Mouse (Mus musculus): ENCODE results near the gene Il1f5.

Gene Il1f5

GRCm38 (mm10) chr2:24276654-24277053 is at the start of gene Il1f5:
TSS of gene Il1f5 (plus strand) at chr2:24276954.
- DNase-seq: no peak

DNA sequence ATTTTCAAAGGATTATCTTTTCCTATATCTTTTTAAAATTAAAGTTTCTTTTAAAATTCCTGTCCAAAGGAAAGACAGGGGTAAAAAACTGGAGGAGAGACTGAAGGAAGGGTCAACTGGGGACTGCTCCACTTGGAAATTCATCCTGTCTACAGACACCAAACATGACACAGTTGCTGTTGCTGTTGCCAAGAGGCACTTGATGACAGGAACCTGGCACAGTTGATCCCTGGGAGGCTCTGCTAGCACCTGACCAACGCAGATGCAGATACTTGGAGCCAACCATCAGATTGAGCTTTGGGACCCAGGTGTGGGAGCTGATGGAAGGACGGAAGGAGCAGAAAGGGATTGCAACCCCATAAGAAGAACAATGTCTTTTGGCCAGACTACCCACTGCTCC is 49.6 kb upstream of the Il1f5 start:
- no peak for DNase-seq

DNA sequence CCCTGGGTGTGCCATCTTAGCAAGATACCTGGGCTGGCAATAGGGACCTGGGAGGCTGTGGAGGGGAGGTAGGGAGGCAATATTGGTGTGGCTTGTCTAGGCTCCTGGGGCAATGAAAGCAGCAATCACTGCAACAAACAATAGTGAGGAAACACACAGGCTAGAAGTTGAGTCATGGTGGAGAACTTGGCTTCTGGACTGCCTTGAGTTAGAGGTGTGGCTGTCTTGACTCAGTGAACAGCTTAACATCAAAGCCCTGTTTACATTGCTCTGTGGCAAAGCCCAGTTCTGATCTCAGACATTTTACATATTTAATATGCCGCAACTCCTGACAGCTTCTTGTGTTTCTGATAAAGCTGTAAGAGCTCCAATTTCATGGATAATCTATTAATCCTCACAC is 9.3 kb upstream of the Il1f5 start:
- DNase-seq: no peak

DNA sequence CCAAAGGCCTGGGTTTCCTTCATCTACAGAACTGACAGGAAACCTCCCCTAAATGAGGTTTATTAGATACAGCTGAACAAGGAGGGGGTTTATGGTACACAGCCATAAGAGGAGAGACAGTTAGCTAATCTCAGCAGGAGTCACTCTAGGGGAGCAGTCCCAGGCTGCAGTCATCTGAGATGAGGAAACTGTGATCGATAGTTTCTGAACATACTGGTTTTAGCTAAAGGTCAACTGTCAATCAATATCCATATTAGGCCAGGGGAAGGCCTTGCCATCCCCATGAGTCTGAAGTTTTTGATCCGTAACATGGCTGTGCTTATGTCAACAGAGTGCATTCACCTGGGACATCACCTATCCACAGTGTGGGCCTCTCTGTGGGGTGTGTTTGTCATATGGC is 3.1 kb upstream of the Il1f5 start:
- DNase-seq: no peak

- DNase-seq: no peak
Measured at GRCm38 (mm10) chr2:24275146-24275545, 1.6 kb upstream of the Il1f5 start.

DNA sequence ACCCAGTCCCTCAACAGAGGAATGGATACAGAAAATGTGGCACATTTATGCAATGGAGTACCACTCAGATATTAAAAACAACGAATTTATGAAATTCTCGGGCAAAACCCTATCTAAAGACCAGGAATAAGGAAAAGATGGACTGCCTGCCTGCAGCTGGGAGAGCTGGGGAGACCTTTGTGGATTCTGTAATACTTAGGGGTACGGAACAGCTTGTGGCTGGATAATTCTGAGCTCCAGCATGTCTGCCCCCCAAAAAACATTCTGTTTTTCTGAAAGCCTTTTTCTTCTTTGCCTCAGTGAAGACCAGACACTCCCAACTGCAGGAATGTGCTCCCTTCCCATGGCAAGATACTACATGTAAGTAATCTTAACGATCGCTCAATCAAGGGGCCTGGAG is 14.1 kb downstream of the Il1f5 start, which contains the start of gene Il1f10:
TSS of gene Il1f10 (plus strand) at position 301 of the 400 bp plus-strand sequence.
- no peak for DNase-seq

DNA sequence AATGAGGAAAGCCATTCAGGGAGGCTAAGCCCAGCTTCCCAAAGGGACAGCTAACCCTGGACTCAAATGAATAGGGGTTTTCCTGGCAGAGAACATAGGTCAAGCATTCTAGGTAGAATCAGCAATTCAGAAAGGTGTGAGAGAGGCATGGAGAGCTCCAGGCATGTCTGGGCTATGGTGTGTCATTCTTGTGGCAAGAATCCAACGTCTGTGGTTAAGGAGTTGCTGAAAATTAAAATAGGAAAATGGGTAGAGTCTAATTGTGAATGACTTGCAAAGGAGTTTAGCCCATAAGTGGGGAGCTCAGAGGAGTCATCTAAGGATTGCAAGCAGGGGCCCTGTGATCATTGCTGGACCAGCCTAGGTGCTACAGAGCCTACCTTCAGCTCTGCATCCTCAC is 17.9 kb downstream of the Il1f5 start:
- no peak for DNase-seq

GRCm38 (mm10) chr2:24296837-24297236 is 20.1 kb downstream of the Il1f5 start:
- no peak for DNase-seq

DNA sequence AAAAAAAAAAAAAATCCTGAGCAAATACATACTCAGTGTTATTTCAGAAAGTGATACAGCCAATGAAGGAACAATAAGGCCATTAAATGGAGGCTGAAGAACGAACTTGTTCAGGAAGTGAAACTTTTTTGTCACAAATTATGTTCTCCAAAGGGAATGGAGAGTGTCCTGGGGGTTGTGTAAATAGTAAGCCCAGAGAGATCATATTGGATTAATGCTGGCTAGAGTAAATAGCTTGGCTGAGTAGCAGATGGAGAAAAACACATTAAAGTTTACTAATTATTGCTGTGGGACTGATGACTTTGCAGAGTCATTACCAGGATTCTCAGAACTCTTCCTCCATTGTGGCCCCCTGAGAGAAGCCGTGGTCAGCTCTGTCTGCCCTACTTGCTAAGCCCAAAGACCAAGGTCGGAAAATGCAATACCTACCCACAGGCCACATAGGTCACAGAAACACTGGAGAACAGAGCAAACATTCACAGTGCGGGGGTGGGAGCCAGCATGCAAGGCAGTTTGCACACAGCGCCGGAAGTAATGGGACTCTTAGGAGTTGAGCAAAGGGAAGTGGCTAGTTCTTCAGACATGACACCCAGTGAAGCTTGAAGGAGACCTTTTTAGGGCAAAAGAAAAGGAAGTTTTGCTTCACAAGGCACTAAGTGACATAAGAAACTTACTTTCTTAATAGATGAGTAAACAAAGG is 34.7 kb downstream of the Il1f5 start:
- DNase-seq: no peak

DNA sequence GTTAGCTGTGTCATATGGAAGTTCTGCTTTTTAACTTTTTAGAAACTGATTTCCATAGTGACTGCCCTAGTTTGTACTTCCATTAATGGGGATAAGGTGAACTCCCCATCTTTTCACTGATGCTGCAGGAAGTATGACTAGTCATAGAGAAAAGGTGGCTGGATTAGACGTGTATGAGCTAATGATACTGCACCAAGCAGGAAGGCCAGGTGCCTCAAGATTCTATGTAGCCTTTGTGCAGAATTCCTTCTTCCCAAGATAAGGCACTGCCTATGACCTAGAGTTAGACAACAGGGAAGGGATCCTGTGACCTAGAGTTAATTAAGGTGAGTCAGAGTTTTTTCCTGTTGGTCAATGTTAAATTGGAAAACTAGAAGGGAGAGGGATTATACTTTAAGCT is 40.2 kb downstream of the Il1f5 start:
- DNase-seq: no peak

DNA sequence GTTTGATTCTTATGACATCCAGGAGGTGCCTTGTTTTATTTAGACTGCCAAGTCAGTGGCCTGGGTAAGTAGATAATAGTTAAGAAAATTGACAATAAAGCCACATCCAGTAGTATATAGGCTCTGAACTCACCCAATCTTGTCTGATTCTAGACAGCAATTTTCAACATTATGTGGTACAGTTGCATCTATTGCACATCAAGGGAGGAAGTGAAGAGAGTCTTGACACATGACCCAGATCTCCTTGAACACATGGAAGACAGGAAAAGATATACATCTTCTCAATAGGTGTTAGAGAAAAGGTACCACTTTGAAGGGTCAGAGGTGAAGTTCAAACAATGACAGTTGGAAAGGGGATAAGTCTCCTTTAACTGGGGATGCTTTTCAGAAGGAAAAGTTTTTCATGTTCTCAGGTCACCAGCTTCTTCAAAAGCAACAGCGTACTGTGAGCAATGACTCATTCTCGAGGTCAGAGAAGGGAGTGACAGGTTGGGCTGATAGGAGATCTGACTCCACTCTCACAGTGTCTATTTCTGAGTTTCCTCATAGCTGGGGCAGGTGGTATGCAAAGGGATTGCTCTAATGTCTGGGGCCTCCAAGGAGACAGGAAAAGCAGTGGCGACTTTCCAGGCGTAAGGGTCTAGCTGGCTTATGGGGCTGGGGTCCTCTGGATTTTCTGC is 41.3 kb downstream of the Il1f5 start:
- no peak for DNase-seq

Measured in kidney, adult 18-20 months (tissue).